Mouse (Mus musculus) adrenal gland, adult 10 weeks (tissue): ENCODE data around the gene Vmn1r88. TPM values are rescaled to one million over a fixed set of nuclear protein-coding genes. Genes with fewer than 3 reads are reported as not detected.

Source experiments
- polyA plus RNA-seq: library from polyadenylated mRNA; stranded (reverse); fragments of 350-450 nt; fragmentation: Illumina TruSeq; extraction: RNeasy Lipid Tissue Mini Kit (QIAGEN cat#74804); gene quantifications from one replicate; pipeline ENCODE4 v1.2.3, GENCODE M21; 2014; ENCODE audit warnings: low read depth, low replicate concordance

The Vmn1r88 gene
- polyA plus RNA-seq, result not detected

GRCm38 (mm10) chr7:13159268-13159667, at the start of gene Vmn1r88:
Vmn1r88 (plus strand) TSS chr7:13159568.

GRCm38 (mm10) chr7:13119817-13120216, 39.6 kb upstream of the Vmn1r88 start, which contains the start of gene Vmn1r86:
Vmn1r86 (minus strand) TSS chr7:13119917.

GRCm38 (mm10) chr7:13140057-13140456, 19.3 kb upstream of the Vmn1r88 start, which contains the start of gene Vmn1r87:
Vmn1r87 (minus strand) TSS chr7:13140157.

GRCm38 (mm10) chr7:13212720-13213119, 53.4 kb downstream of the Vmn1r88 start, which contains the start of gene Vmn1r89:
Vmn1r89 (plus strand) TSS chr7:13213020.

Other genes with a start within 250 kb of the Vmn1r88 start
- gene Rps5, start 237.3 kb upstream of the Vmn1r88 start, polyA plus RNA-seq, result 15.5 TPM
- not detected for gene Rnf225, start 232.2 kb upstream of the Vmn1r88 start, polyA plus RNA-seq
- 5.4 TPM for gene Zfp324, start 193.7 kb upstream of the Vmn1r88 start, polyA plus RNA-seq
- gene Zfp446, start 181.7 kb upstream of the Vmn1r88 start, polyA plus RNA-seq, result 3.8 TPM
- gene Slc27a5, start 161.4 kb upstream of the Vmn1r88 start, polyA plus RNA-seq, result not detected
- gene Trim28, start 160.5 kb upstream of the Vmn1r88 start, polyA plus RNA-seq, result 27.9 TPM
- gene Zbtb45, start 149.5 kb upstream of the Vmn1r88 start, polyA plus RNA-seq, result 0.82 TPM
- gene Chmp2a, start 124.8 kb upstream of the Vmn1r88 start, polyA plus RNA-seq, result 108 TPM
- 79.8 TPM for gene Ube2m, start 121.3 kb upstream of the Vmn1r88 start, polyA plus RNA-seq
- 0.52 TPM for gene Mzf1, start 104.8 kb upstream of the Vmn1r88 start, polyA plus RNA-seq
- not detected for gene Vmn1r85, start 64.4 kb upstream of the Vmn1r88 start, polyA plus RNA-seq
- not detected for gene Vmn1r86, start 39.7 kb upstream of the Vmn1r88 start, polyA plus RNA-seq
- gene Vmn1r87, start 19.4 kb upstream of the Vmn1r88 start, polyA plus RNA-seq, result not detected
- gene Vmn1r89, start 53.5 kb downstream of the Vmn1r88 start, polyA plus RNA-seq, result not detected
- gene Lig1, start 117.7 kb downstream of the Vmn1r88 start, polyA plus RNA-seq, result 6.9 TPM
- gene Zswim9, start 119.2 kb downstream of the Vmn1r88 start, polyA plus RNA-seq, result 7.6 TPM
- 0.41 TPM for gene Pla2g4c, start 165.1 kb downstream of the Vmn1r88 start, polyA plus RNA-seq
- not detected for gene Cabp5, start 238.6 kb downstream of the Vmn1r88 start, polyA plus RNA-seq